Mouse (Mus musculus): ENCODE data around the gene Slc35f2. TPM values are rescaled to one million over a fixed set of nuclear protein-coding genes. Genes with fewer than 3 reads are reported as not detected.

Gene Slc35f2
- total RNA-seq, 2 experiments from 2014 or later: not detected

GRCm38 (mm10) chr9:53818760-53819159 lies 47.4 kb downstream of the Slc35f2 start:
- ATAC-seq (replicated peaks; ENCODE audit: low FRiP score, poor library complexity, severe bottlenecking): peak; percentile 52; the same call in 1 of the 2 replicates

DNA sequence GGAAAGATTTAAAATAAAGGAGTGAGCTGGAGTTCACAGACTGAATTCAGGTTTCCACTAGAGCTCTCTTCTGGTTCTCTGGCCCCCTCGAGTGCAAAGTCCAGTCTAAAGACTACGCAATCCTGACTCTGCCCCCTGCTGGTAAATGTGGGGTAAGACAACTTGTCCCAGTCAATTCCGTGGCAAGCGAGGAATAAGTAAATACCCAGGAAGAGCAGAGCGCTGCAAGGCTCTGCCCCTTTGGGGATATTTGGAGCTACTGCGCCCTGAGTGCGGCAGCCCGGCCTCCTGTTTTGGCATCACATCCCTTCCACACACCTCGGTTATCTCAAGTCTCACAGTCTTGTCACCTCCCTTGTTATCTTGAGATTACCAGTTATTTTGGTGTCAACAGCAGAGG lies 54.0 kb downstream of the Slc35f2 start:
- no peak for ATAC-seq (replicated peaks; ENCODE audit: low FRiP score, poor library complexity, severe bottlenecking)

DNA sequence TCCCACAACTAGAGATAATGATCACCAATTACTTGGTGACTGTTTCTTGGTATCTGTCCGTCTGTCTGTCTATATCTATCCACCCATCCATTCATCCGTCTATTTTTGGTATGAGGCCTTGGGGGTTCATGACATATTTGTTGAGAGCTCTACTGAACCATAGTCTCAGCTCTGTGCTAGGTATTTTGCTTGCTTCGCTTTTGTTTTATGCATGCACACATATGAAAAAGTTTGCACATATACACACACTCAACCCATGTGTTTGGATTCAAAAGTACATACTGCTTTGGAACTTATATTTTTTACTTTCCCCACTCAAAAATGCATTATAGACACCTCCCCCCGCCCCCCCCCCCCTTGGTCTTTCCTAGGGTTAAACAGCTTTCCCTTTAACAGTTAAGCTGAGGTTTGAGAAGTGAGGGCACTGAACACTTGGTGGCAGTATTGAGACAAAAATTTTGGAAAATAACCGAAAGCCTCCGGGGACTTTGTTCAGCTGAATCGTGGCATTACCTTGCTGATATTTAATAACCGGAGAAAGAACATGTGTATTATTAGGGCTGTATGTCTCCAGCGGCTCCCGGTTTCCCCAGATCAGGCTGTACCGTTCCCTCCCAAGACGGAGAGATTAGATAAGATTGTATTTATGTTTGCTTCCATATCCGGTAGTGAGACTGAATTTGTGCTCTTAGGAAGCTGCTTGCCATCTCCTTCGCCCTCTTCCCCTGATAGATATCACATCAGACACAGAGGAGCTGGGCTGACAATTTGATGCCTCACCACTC lies 57.9 kb downstream of the Slc35f2 start:
- no peak for ATAC-seq (replicated peaks; ENCODE audit: low FRiP score, poor library complexity, severe bottlenecking)

GRCm38 (mm10) chr9:53829866-53830209 lies 58.5 kb downstream of the Slc35f2 start:
- no peak for ATAC-seq (replicated peaks; ENCODE audit: low FRiP score, poor library complexity, severe bottlenecking)

- no peak for ATAC-seq (replicated peaks; ENCODE audit: low FRiP score, poor library complexity, severe bottlenecking)
These were observed 63.7 kb downstream of the Slc35f2 start for GRCm38 (mm10) chr9:53835039-53835438.

GRCm38 (mm10) chr9:53835976-53836375 lies 64.6 kb downstream of the Slc35f2 start:
- no peak for ATAC-seq (replicated peaks; ENCODE audit: low FRiP score, poor library complexity, severe bottlenecking)

GRCm38 (mm10) chr9:53838816-53839215 lies 67.5 kb downstream of the Slc35f2 start:
- ATAC-seq (replicated peaks; ENCODE audit: low FRiP score, poor library complexity, severe bottlenecking): no peak

GRCm38 (mm10) chr9:53848548-53848947 lies 77.2 kb downstream of the Slc35f2 start:
- ATAC-seq (replicated peaks; ENCODE audit: low FRiP score, poor library complexity, severe bottlenecking): no peak

- no peak for ATAC-seq (replicated peaks; ENCODE audit: low FRiP score, poor library complexity, severe bottlenecking)
These were observed 78.5 kb downstream of the Slc35f2 start, which contains the start of gene Sln for GRCm38 (mm10) chr9:53849864-53850263. Gene Sln, plus strand, starts transcription at chr9:53850164.

DNA sequence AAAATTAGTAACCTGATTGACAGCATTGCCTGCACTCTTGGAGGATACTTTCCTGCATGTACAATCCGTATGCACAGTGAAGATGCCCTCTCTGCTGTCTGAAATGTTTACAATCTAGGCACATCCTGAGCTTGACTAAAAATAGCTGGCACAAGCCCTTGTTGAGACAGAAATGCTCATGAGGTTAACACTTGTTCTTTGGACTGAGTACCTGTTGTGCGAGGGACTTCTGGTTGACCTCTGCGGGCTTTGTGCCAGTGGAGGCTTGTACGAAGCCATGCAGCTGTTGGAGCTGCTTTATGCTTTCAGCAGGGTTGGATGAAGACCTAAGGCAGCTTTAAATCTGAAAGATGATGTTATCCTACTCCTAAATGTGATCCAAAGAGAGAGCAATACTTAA lies 80.8 kb downstream of the Slc35f2 start:
- ATAC-seq (replicated peaks; ENCODE audit: low FRiP score, poor library complexity, severe bottlenecking): no peak

DNA sequence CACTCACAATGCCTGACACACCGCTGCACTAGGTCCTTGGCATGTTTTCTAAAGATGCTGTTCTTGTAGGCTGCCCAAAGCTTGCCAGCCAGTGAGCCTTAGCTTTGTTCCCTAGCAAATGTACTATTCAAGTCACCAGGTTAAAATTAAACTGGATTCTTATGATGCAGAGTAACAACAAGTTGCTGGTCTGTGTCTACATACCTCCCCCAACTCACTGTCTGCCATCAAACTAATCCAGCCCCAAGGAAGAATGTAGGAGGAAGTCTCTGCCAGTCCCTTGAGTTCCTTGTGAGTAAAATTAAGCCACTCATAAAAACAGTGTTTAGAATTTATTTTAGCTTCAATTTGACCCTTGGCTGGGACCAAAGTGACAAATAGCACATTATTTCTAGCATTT lies 82.3 kb downstream of the Slc35f2 start:
- no peak for ATAC-seq (replicated peaks; ENCODE audit: low FRiP score, poor library complexity, severe bottlenecking)

DNA sequence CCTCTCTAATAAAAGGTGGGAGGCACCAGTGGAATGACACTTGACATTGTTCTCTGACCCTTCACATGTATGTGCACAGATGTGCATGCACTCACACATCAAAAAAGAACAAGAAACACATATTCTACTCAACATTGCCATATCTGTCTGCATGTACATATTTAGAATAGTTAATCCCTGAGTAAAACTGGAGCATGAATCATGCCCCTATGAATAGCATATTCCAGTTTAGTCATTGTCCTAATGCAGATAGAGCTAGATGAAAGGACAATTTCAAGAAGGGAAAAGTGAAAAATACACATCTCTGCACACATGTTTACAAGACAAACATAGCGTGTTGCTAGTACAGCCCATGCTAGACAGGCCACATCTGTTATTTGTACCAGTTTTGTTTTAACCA lies 83.2 kb downstream of the Slc35f2 start:
- no peak for ATAC-seq (replicated peaks; ENCODE audit: low FRiP score, poor library complexity, severe bottlenecking)

DNA sequence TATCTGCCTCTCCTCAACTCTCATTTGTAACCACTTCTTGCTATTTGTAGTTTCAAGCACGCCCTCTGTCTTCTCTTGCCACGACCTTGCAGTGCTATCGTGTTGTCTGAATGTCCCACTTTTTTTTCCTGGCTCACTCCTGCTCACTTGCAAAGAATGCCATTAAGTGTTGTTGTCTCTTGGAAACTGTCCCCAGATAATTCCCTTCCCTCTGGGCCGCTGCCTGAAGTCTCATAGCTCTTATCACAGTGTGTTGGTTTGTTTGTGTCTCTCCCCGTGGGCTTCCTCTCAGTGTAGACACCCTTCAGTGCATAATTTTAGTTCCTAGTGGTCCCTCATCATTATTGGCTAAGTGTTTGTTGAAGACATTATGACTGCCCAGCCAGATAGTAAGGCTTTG lies 86.5 kb downstream of the Slc35f2 start:
- ATAC-seq (replicated peaks; ENCODE audit: low FRiP score, poor library complexity, severe bottlenecking): no peak

Other genes starting within 250 kb of the Slc35f2 start
- 3.7 and 21.5 TPM in 2 replicates for gene Atm, start 234.8 kb upstream of the Slc35f2 start, total RNA-seq (2015; ENCODE audit: low replicate concordance)
- 4.3 and 5.3 TPM in 2 replicates for gene Atm, start 234.8 kb upstream of the Slc35f2 start, total RNA-seq (2017; ENCODE audit: low replicate concordance)
- gene Npat, start 234.5 kb upstream of the Slc35f2 start, total RNA-seq (2015; ENCODE audit: low replicate concordance): 5.6 and 10.9 TPM in 2 replicates
- 7.8 and 11.4 TPM in 2 replicates for gene Npat, start 234.5 kb upstream of the Slc35f2 start, total RNA-seq (2017; ENCODE audit: low replicate concordance)
- 6.5 and 11.5 TPM in 2 replicates for gene Acat1, start 161.2 kb upstream of the Slc35f2 start, total RNA-seq (2015; ENCODE audit: low replicate concordance)
- gene Acat1, start 161.2 kb upstream of the Slc35f2 start, total RNA-seq (2017; ENCODE audit: low replicate concordance): 13.8 and 17.9 TPM in 2 replicates
- gene Cul5, start 101.5 kb upstream of the Slc35f2 start, total RNA-seq (2015; ENCODE audit: low replicate concordance): 6.7 and 10.6 TPM in 2 replicates
- gene Cul5, start 101.5 kb upstream of the Slc35f2 start, total RNA-seq (2017; ENCODE audit: low replicate concordance): 12.1 and 25.7 TPM in 2 replicates
- gene Rab39, start 65.3 kb upstream of the Slc35f2 start, total RNA-seq (2015; ENCODE audit: low replicate concordance): 1.3 TPM in 1 of 2 replicates, not detected in the other
- gene Rab39, start 65.3 kb upstream of the Slc35f2 start, total RNA-seq (2017; ENCODE audit: low replicate concordance): 0.77 TPM in 1 of 2 replicates, not detected in the other
- gene Sln, start 78.6 kb downstream of the Slc35f2 start, total RNA-seq (2015; ENCODE audit: low replicate concordance): not detected in 2 replicates
- gene Sln, start 78.6 kb downstream of the Slc35f2 start, total RNA-seq (2017; ENCODE audit: low replicate concordance): not detected in 2 replicates
- gene Elmod1, start 203.8 kb downstream of the Slc35f2 start, total RNA-seq (2015; ENCODE audit: low replicate concordance): not detected in 2 replicates
- 1.1 TPM in 1 of 2 replicates, not detected in the other for gene Elmod1, start 203.8 kb downstream of the Slc35f2 start, total RNA-seq (2017; ENCODE audit: low replicate concordance)

All from erythroblast, adult 5-6 weeks (primary cell).